Mouse (Mus musculus): ENCODE data around the gene Suco.
A peak's percentile ranks its signal among the peaks of the same experiment; 100 is the strongest.

Suco gene

DNA sequence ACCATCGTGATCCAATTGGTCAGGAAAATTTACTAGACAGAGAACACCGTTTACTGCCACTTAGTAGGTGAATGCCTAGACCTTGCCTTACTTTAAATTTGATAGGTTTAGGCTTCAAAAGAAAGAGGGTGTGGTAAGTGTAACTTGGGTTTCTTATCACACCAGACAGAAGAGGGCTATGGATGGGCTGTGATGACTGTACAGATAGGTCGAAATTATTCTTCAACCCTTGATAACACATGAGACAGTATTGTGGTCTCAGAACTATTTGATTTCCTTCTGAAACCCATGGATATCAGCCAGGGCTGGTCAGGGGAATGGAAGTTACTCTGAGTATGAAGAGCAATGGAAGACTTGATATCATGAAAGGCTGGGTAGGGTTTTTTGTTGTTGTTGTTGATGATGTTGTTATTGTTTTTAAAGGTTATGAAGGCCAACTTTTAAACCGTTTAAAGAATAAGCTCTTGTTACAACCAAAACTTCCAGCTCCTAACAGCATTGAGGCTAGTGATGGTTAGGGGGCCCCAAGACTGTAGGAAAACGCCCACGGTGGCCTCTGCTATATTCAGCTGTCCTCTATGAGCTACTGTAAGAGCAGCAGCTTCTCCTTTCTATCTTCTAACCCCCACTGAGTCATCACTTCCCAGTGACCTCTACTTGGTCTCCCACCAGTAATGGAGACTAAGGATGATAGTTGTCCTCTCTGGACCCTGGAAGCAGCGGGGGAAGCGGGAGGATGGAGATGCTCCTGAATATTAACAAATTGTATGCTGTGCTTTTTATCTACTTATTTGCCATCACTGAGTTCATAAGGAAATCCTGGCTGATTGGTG, 84.4 kb downstream of the Suco start:
- peak; percentile 65 for DNase-seq (ENCODE audit: low read depth)

DNA sequence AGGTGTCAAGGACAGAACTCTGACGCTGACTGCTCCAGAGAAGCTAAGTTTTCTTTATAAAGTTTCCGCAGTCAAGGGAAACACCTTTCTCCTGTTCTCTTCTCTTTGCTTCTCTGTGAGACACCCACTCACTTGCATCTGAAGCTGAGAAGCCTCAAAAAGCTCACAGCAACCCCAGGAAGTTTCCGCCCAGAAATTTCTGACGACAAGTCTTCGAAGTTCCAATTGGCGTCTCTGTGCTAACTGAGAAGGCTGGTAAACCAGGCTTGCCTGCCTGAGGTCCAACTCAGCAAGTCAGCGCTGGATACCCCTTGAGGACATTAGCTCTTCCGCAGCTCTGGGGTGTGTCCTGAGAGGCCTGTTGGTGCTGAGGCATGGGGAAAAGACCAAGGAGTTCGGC, 88.1 kb downstream of the Suco start, which contains the start of gene Fasl:
Gene Fasl (minus strand): TSS at position 157 of the 400 bp plus-strand sequence.
- DNase-seq (ENCODE audit: low read depth) = no peak

DNA sequence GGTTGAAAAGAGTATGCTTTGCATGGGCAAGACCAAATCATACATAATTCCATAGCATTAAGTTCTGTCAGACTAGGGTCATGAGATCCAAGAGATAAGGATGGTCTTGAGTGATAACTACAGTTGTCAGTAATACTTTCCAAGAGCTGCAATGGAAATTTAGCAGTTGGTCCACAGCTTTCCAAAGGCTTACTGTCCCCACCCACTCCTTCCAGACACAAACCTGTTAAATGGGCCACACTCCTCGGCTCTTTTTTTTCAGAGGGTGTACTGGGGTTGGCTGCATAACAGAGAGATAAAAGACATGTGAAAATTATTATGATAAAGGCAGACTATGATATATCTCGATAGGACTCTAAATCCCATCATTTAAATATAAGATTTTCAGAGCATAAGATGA, 93.8 kb downstream of the Suco start:
- DNase-seq (ENCODE audit: low read depth) = no peak

DNA sequence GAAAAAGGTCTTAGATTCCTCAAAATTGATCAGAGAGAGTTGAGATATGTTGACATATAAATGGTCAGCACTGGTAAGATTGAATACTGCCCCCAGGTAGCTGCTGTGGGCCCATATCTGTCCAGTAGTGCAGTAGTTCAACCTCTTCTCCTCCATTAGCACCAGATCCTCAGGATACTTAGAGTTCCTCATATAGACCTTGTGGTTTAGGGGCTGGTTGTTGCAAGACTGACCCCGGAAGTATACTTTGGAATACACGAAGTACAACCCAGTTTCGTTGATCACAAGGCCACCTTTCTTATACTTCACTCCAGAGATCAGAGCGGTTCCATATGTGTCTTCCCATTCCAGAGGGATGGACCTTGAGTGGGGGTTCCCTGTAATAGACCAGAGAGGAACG, 94.9 kb downstream of the Suco start:
- no peak for DNase-seq (ENCODE audit: low read depth)

DNA sequence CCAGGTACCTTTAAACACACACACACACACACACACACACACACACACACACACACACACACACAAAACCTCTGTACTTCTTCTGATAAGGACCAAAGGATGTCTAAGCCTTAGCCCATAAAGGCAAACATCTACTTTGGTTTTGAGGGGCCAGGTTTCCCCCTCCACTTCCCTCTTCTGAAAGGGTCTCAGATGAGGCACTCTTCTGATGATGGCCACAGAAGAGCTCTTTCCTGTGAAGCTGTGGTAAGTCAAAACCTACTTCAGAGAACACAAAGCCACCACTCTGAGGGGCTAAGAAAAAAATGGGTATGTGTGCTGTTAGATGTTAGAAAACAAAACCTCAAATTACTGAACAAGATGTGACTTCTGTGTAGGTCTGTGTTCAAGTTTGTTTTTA, 97.4 kb downstream of the Suco start:
- peak; percentile 57 for DNase-seq (ENCODE audit: low read depth)

- no peak for DNase-seq (ENCODE audit: low read depth)
These were observed 101.3 kb downstream of the Suco start for GRCm38 (mm10) chr1:161775151-161775550.

DNA sequence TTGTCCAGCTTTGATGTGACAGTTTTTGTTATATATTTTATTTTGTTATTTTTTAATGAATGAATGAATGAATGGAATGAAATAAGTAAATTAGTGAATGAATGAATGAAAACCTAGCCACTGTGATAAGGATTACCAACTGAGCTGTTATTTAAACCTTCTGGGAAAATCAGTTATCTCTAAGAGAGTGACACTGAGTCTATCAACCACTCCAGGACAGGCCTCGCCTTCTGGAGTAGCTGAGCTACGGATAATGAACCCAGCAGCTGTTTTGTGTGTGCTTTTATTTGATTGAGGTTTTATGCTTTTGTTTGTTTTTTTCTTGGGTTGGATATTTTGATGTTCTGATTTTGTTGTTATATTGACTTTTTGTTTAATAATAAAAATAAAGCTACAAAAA, 105.2 kb downstream of the Suco start:
- no peak for DNase-seq (ENCODE audit: low read depth)

- DNase-seq (ENCODE audit: low read depth) = no peak
These were observed 107.2 kb downstream of the Suco start for GRCm38 (mm10) chr1:161769329-161769728.

DNA sequence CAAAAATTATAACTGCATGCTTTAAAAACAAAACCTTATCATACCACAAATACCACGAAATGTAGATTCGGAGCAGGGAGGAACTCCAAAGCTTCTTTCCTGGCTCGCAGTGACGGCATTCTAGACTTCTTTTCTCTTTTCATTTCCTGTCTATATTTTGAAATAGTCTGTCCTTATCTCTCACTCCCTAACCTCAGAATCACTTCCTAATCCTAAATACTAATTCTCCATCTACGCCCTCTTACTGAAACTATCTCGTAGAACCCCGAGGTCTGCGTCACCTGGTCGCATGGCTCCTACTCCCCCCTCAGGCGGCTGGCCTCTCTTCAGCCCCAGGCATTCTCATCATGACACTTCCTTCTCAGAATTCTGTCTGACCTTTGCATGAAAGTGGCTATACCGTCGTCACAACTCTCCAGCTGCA, 109.4 kb downstream of the Suco start:
- peak; percentile 88 for DNase-seq (ENCODE audit: low read depth)

DNA sequence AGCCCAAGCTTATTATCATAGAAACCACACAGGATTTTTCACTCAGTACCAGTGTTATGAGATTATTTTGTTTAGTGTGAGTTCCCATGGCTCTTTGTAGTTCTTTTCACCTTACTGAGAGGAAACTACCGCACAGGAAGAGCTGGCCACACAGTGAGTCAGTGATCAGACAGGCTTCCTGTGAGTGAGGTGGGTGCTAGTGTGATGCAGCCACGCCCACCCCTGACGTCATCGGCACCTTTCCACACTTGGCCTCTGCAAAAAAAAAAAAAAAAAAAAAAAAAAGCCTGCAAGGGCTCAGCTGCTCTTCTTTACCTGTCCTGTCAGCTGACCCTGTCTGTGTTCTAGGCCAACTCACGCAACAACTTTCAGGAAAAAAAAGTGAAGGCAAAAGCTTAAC, 109.8 kb downstream of the Suco start:
- DNase-seq (ENCODE audit: low read depth) = peak; percentile 97

Measured in 416B (cell line).